Mouse (Mus musculus) embryonic facial prominence, embryonic 11.5 days (tissue): ENCODE measurements around the gene Xpo4. TPM values are rescaled to one million over a fixed set of nuclear protein-coding genes. Genes with fewer than 3 reads are reported as not detected.

ENCODE experiments used
- ATAC-seq: fragments of 200-750 bp; cut with Nextera tagmentation; replicated peaks from 2 replicates; pipeline ENCODE4 v1.8.0; 2017; ENCODE audit warnings: low read depth; ENCODE audit not compliant: insufficient number of reproducible peaks, low FRiP score, low TSS enrichment
- DNase-seq: peaks from one replicate; pipeline ENCODE4 v3.0.0-alpha.2; 2015; ENCODE audit warnings: low spot score
- H3K27ac ChIP-seq: fragments of 300-500 bp; sonication (generic); replicated peaks from 2 replicates; pipeline ENCODE4 v1.5.1; 2014; ENCODE audit warnings: mild to moderate bottlenecking, low read depth, low read length, control low read depth
- H3K27me3 ChIP-seq: fragments of 300-500 bp; sonication (generic); 2 replicates; pipeline ENCODE4 v1.6.1; 2014; ENCODE audit warnings: mild to moderate bottlenecking, low read length, moderate library complexity, mixed read lengths; ENCODE audit not compliant: control insufficient read depth, insufficient read depth
- H3K36me3 ChIP-seq: fragments of 300-500 bp; sonication (generic); replicated peaks from 2 replicates; pipeline ENCODE4 v1.6.1; 2014; ENCODE audit warnings: low read depth, mild to moderate bottlenecking, low read length, moderate library complexity, mixed read lengths; ENCODE audit not compliant: control insufficient read depth, insufficient read depth
- H3K4me1 ChIP-seq: fragments of 300-500 bp; sonication (generic); 2 replicates; pipeline ENCODE4 v1.6.1; 2014; ENCODE audit warnings: low read length, mixed read lengths; ENCODE audit not compliant: control insufficient read depth, insufficient read depth
- H3K4me2 ChIP-seq: fragments of 300-500 bp; sonication (generic); 2 replicates; pipeline ENCODE4 v1.6.1; 2014; ENCODE audit warnings: low read depth, mild to moderate bottlenecking, control low read depth, low read length, moderate library complexity
- H3K4me3 ChIP-seq: fragments of 300-500 bp; sonication (generic); 2 replicates; pipeline ENCODE4 v1.5.1; 2014; ENCODE audit warnings: low read depth, low read length, control low read depth
- H3K9ac ChIP-seq: fragments of 300-500 bp; sonication (generic); replicated peaks from 2 replicates; pipeline ENCODE4 v1.6.1; 2014; ENCODE audit warnings: mild to moderate bottlenecking, control low read depth, low read length
- H3K9me3 ChIP-seq: fragments of 300-500 bp; sonication (generic); replicated peaks from 2 replicates; pipeline ENCODE4 v1.6.1; 2016; ENCODE audit warnings: mild to moderate bottlenecking, low read length, inconsistent platforms, mixed read lengths; ENCODE audit not compliant: control insufficient read depth
- WGBS: fragments of 180-500 bp; shearing (Covaris S2); extraction: QIAGEN DNeasy Blood & Tissue Kit; methylation state at CpG from one replicate; pipeline ENCODE4 v1.1.7; 2014; 5-methylcytosine and 5-hydroxymethylcytosine counted together
- polyA plus RNA-seq: library from polyadenylated mRNA; unstranded; fragments of >200 nt; fragmentation: Nextera tagmentation; extraction: Ambion mirVana; gene quantifications from 2 replicates; pipeline ENCODE4 v1.2.1, GENCODE M21; 2014

The Xpo4 gene
- polyA plus RNA-seq, 1 experiment from 2014 or later, result 37.0 TPM

- no peaks in the 10 kb centered on the region for H3K9me3 ChIP-seq
- H3K4me1 ChIP-seq, result no peaks in the 10 kb centered on the region
- H3K27ac ChIP-seq, result no peak overlapping the region
- ATAC-seq, result no peak
- H3K27me3 ChIP-seq, result no peaks in the 10 kb centered on the region
- H3K4me2 ChIP-seq, result no peak overlapping the region
- no peak overlapping the region for H3K4me3 ChIP-seq
- no peaks in the 10 kb centered on the region for H3K36me3 ChIP-seq
- 51% methylated on average over 2 of the region's 2 CpGs for WGBS
- DNase-seq, result peak; percentile 76
- no peak overlapping the region for H3K9ac ChIP-seq
These were observed 45.7 kb downstream of the Xpo4 start for GRCm38 (mm10) chr14:57619487-57619886.

- no peak for ATAC-seq
- 85% methylated on average over 1 of the region's 1 CpGs for WGBS
These were observed 47.6 kb downstream of the Xpo4 start for GRCm38 (mm10) chr14:57617675-57618074.

GRCm38 (mm10) chr14:57616339-57616965, 48.8 kb downstream of the Xpo4 start:
- H3K4me2 ChIP-seq, result no peak overlapping the region
- no peaks in the 10 kb centered on the region for H3K4me1 ChIP-seq
- 86% methylated on average over 6 of the region's 6 CpGs for WGBS
- no peaks in the 10 kb centered on the region for H3K27me3 ChIP-seq
- no peak overlapping the region for H3K4me3 ChIP-seq
- H3K9ac ChIP-seq, result no peak overlapping the region
- H3K27ac ChIP-seq, result no peak overlapping the region
- H3K36me3 ChIP-seq, result no peaks in the 10 kb centered on the region
- no peaks in the 10 kb centered on the region for H3K9me3 ChIP-seq
- DNase-seq, result no peak
- ATAC-seq, result no peak

More at GRCm38 (mm10) chr14:57617675-57618074, 47.6 kb downstream of the Xpo4 start:
- no peaks in the 10 kb centered on the region for H3K9me3 ChIP-seq
- H3K27me3 ChIP-seq, result no peaks in the 10 kb centered on the region
- no peak overlapping the region for H3K9ac ChIP-seq
- no peak for DNase-seq
- no peak overlapping the region for H3K27ac ChIP-seq
- no peak overlapping the region for H3K4me2 ChIP-seq
- H3K36me3 ChIP-seq, result no peaks in the 10 kb centered on the region
- H3K4me1 ChIP-seq, result no peaks in the 10 kb centered on the region
- no peak overlapping the region for H3K4me3 ChIP-seq

GRCm38 (mm10) chr14:57615828-57616227, 49.4 kb downstream of the Xpo4 start:
- no peaks in the 10 kb centered on the region for H3K36me3 ChIP-seq
- H3K4me3 ChIP-seq, result no peak overlapping the region
- no peak for DNase-seq
- no peak overlapping the region for H3K4me2 ChIP-seq
- WGBS, result 89% methylated on average over 6 of the region's 6 CpGs
- no peak overlapping the region for H3K9ac ChIP-seq
- no peaks in the 10 kb centered on the region for H3K27me3 ChIP-seq
- no peak for ATAC-seq
- no peaks in the 10 kb centered on the region for H3K9me3 ChIP-seq
- no peak overlapping the region for H3K27ac ChIP-seq
- H3K4me1 ChIP-seq, result no peaks in the 10 kb centered on the region

GRCm38 (mm10) chr14:57611034-57611433, 54.2 kb downstream of the Xpo4 start:
- WGBS, result 45% methylated on average over 2 of the region's 2 CpGs
- ATAC-seq, result no peak

GRCm38 (mm10) chr14:57609816-57610329, 55.4 kb downstream of the Xpo4 start:
- Histone ChIP-seq H3K9me3 (no peaks in the 10 kb centered on the region), H3K27me3 (no peaks in the 10 kb centered on the region), H3K36me3 (no peaks in the 10 kb centered on the region), H3K4me3 (no peak overlapping the region), H3K4me2 (no peak overlapping the region), H3K4me1 (no peaks in the 10 kb centered on the region), H3K27ac (no peak overlapping the region), H3K9ac (no peak overlapping the region)
- ATAC-seq (no peak), DNase-seq (no peak)
- 77% methylated on average over 4 of the region's 4 CpGs for WGBS

More at GRCm38 (mm10) chr14:57611034-57611433, 54.2 kb downstream of the Xpo4 start:
- Histone ChIP-seq H3K27me3 (no peaks in the 10 kb centered on the region), H3K9me3 (no peaks in the 10 kb centered on the region), H3K4me1 (no peaks in the 10 kb centered on the region), H3K36me3 (no peaks in the 10 kb centered on the region), H3K27ac (no peak overlapping the region), H3K4me2 (no peak overlapping the region), H3K9ac (no peak overlapping the region), H3K4me3 (no peak overlapping the region)
- DNase-seq, result no peak

- Histone ChIP-seq H3K27ac (no peak overlapping the region), H3K36me3 (peaks cover 4% of the 10 kb centered on the region; the same call in 1 of the 2 replicates), H3K9ac (no peak overlapping the region), H3K4me2 (no peak overlapping the region), H3K4me3 (no peak overlapping the region), H3K27me3 (no peaks in the 10 kb centered on the region), H3K4me1 (no peaks in the 10 kb centered on the region), H3K9me3 (no peaks in the 10 kb centered on the region)
- WGBS, result 50% methylated on average over 1 of the region's 1 CpGs
- DNase-seq, result no peak
- ATAC-seq, result no peak
These were observed 57.7 kb downstream of the Xpo4 start for GRCm38 (mm10) chr14:57607500-57607899.

- Histone ChIP-seq H3K4me2 (no peak overlapping the region), H3K9ac (no peak overlapping the region), H3K36me3 (peaks cover 4% of the 10 kb centered on the region; the same call in 1 of the 2 replicates), H3K9me3 (no peaks in the 10 kb centered on the region), H3K27me3 (no peaks in the 10 kb centered on the region), H3K4me1 (no peaks in the 10 kb centered on the region), H3K27ac (no peak overlapping the region), H3K4me3 (no peak overlapping the region)
- 76% methylated on average over 8 of the region's 8 CpGs for WGBS
- DNase-seq, result no peak
- ATAC-seq, result no peak
These were observed 58.4 kb downstream of the Xpo4 start for GRCm38 (mm10) chr14:57606663-57607365.
